Mouse (Mus musculus): ENCODE results near the gene Slco1c1.

Slco1c1 gene

GRCm38 (mm10) chr6:141523747-141524640 lies at the start of gene Slco1c1:
TSS of gene Slco1c1 (plus strand) at chr6:141524368.
- DNase-seq: no peak

GRCm38 (mm10) chr6:141474696-141475095 lies 49.5 kb upstream of the Slco1c1 start:
- DNase-seq: no peak

GRCm38 (mm10) chr6:141485302-141486021 lies 38.7 kb upstream of the Slco1c1 start:
- no peak for DNase-seq

- DNase-seq: no peak
Observed at GRCm38 (mm10) chr6:141487266-141487665, 36.9 kb upstream of the Slco1c1 start.

- peak; percentile 26 for DNase-seq
Observed at GRCm38 (mm10) chr6:141488619-141489018, 35.5 kb upstream of the Slco1c1 start.

- DNase-seq: no peak
Observed at GRCm38 (mm10) chr6:141494909-141495308, 29.3 kb upstream of the Slco1c1 start.

GRCm38 (mm10) chr6:141495634-141496418 lies 28.3 kb upstream of the Slco1c1 start:
- no peak for DNase-seq

- DNase-seq: no peak
Observed at GRCm38 (mm10) chr6:141499511-141499910, 24.7 kb upstream of the Slco1c1 start.

- no peak for DNase-seq
Observed at GRCm38 (mm10) chr6:141501171-141501570, 23.0 kb upstream of the Slco1c1 start.

- DNase-seq: no peak
Observed at GRCm38 (mm10) chr6:141522541-141522940, 1.6 kb upstream of the Slco1c1 start.

GRCm38 (mm10) chr6:141525787-141526186 lies 1.6 kb downstream of the Slco1c1 start:
- DNase-seq: no peak

- DNase-seq: no peak
Observed at GRCm38 (mm10) chr6:141530865-141531264, 6.7 kb downstream of the Slco1c1 start.

GRCm38 (mm10) chr6:141537298-141537697 lies 13.1 kb downstream of the Slco1c1 start:
- DNase-seq: no peak

- no peak for DNase-seq
Observed at GRCm38 (mm10) chr6:141541136-141541535, 17.0 kb downstream of the Slco1c1 start.

GRCm38 (mm10) chr6:141543344-141543743 lies 19.2 kb downstream of the Slco1c1 start:
- DNase-seq: no peak

GRCm38 (mm10) chr6:141558118-141558517 lies 34.0 kb downstream of the Slco1c1 start:
- no peak for DNase-seq

- DNase-seq: no peak
Observed at GRCm38 (mm10) chr6:141567366-141567765, 43.2 kb downstream of the Slco1c1 start.

- DNase-seq: no peak
Observed at GRCm38 (mm10) chr6:141567852-141568558, 43.8 kb downstream of the Slco1c1 start.

GRCm38 (mm10) chr6:141568559-141568946 lies 44.4 kb downstream of the Slco1c1 start:
- no peak for DNase-seq

GRCm38 (mm10) chr6:141576646-141577200 lies 52.6 kb downstream of the Slco1c1 start:
- DNase-seq: no peak

- DNase-seq: no peak
Observed at GRCm38 (mm10) chr6:141584791-141585403, 60.7 kb downstream of the Slco1c1 start.

- no peak for DNase-seq
Observed at GRCm38 (mm10) chr6:141590002-141590401, 65.8 kb downstream of the Slco1c1 start.
